Mouse (Mus musculus) left cerebral cortex, postnatal 10 days (tissue): ENCODE results near the gene Orai1. TPM values are rescaled to one million over a fixed set of nuclear protein-coding genes. Genes with fewer than 3 reads are reported as not detected.

ENCODE experiments used
- total RNA-seq, 2 experiments: library from RNA; stranded (reverse); gene quantifications; 2 replicates each; pipeline ENCODE4 v1.2.3; 2021

The Orai1 gene
- total RNA-seq, 2 experiments from 2014 or later: 9.0 to 10.1 TPM

Other genes starting within 250 kb of the Orai1 start
- gene Camkk2, start 235.7 kb upstream of the Orai1 start, total RNA-seq: 100 to 1,000 TPM; 182 to 192 TPM
- gene Anapc5, start 193.7 kb upstream of the Orai1 start, total RNA-seq: 100 to 1,000 TPM; 307 to 314 TPM
- 10 to 100 TPM; 40.0 to 46.5 TPM for gene Rnf34, start 165.0 kb upstream of the Orai1 start, total RNA-seq
- 10 to 100 TPM; 48.9 to 51.1 TPM for gene Kdm2b, start 25.3 kb upstream of the Orai1 start, total RNA-seq
- not detected for gene Morn3, start 31.9 kb downstream of the Orai1 start, total RNA-seq
- 10 to 100 TPM; 19.5 to 23.2 TPM for gene Tmem120b, start 53.3 kb downstream of the Orai1 start, total RNA-seq
- gene Rhof, start 117.6 kb downstream of the Orai1 start, total RNA-seq: 10 to 100 TPM; 56.0 to 56.7 TPM
- 10 to 100 TPM; 30.3 to 32.6 TPM for gene Setd1b, start 127.1 kb downstream of the Orai1 start, total RNA-seq
- gene Psmd9, start 154.3 kb downstream of the Orai1 start, total RNA-seq: 10 to 100 TPM; 37.9 to 38.9 TPM
- not detected for gene Hpd, start 167.7 kb downstream of the Orai1 start, total RNA-seq
- gene Wdr66, start 237.0 kb downstream of the Orai1 start, total RNA-seq: 1 to 10 TPM; 6.3 to 7.2 TPM